Mouse (Mus musculus) liver, adult 2 months (tissue): ENCODE results near the gene Cwc25. TPM values are rescaled to one million over a fixed set of nuclear protein-coding genes. Genes with fewer than 3 reads are reported as not detected.

Source experiments
- DNase-seq: peaks from one replicate; pipeline ENCODE4 v3.0.0-alpha.2; 2011; ENCODE audit warnings: low read depth, low spot score; ENCODE audit errors: extremely low read depth
- H3K27ac ChIP-seq: fragments of 200-500 bp; replicated peaks from 2 replicates; pipeline ENCODE4 v1.5.1; 2012; ENCODE audit warnings: low read depth, mild to moderate bottlenecking, control low read depth, inconsistent platforms, low read length; ENCODE audit not compliant: insufficient read depth
- H3K27me3 ChIP-seq: fragments of 200-500 bp; 2 replicates; pipeline ENCODE4 v1.6.1; 2012; ENCODE audit warnings: mild to moderate bottlenecking, moderate library complexity, low read length, inconsistent platforms; ENCODE audit not compliant: control insufficient read depth, insufficient read depth
- H3K36me3 ChIP-seq: fragments of 200-500 bp; 2 replicates; pipeline ENCODE4 v1.6.1; 2012; ENCODE audit warnings: low read length, inconsistent platforms; ENCODE audit not compliant: control insufficient read depth, insufficient read depth
- H3K4me1 ChIP-seq: fragments of 200-500 bp; 2 replicates; pipeline ENCODE4 v1.6.1; 2011; ENCODE audit warnings: low read length; ENCODE audit not compliant: control insufficient read depth, insufficient read depth
- H3K4me3 ChIP-seq: fragments of 200-500 bp; 2 replicates; pipeline ENCODE4 v1.5.1; 2011; ENCODE audit warnings: low read depth, mild to moderate bottlenecking, control low read depth, low read length, moderate library complexity; ENCODE audit not compliant: insufficient read depth
- H3K79me2 ChIP-seq: fragments of 200-500 bp; 2 replicates; pipeline ENCODE4 v1.6.1; 2012; ENCODE audit warnings: inconsistent platforms, mild to moderate bottlenecking, low read length, moderate library complexity; ENCODE audit not compliant: control insufficient read depth, insufficient read depth
- H3K9ac ChIP-seq: fragments of 200-500 bp; 2 replicates; pipeline ENCODE4 v1.6.1; 2012; ENCODE audit warnings: low read depth, mild to moderate bottlenecking, control low read depth, inconsistent platforms, low read length
- CTCF ChIP-seq: fragments of 200-500 bp; IDR thresholded peaks from 2 replicates; pipeline ENCODE4 v1.5.1; 2011; ENCODE audit warnings: low read depth, low read length, control low read depth
- POLR2A ChIP-seq: fragments of 200-500 bp; IDR thresholded peaks from 2 replicates; pipeline ENCODE4 v1.6.1; 2011; ENCODE audit warnings: low read length, control low read depth; ENCODE audit not compliant: insufficient read depth; ENCODE audit errors: extremely low read depth
- WGBS: fragments of 180-500 bp; shearing (Covaris S2); methylation state at CpG from one replicate; pipeline ENCODE4 v1.1.7; 2018; 5-methylcytosine and 5-hydroxymethylcytosine counted together
- polyA plus RNA-seq: library from polyadenylated mRNA; depleted of rRNA; stranded (reverse); fragments of >200 nt; gene quantifications from 2 replicates; pipeline ENCODE4 v1.2.3, GENCODE M21; 2012
- total RNA-seq: library from RNA; depleted of rRNA; stranded (reverse); fragments of >200 nt; gene quantifications from 2 replicates; pipeline ENCODE4 v1.2.3, GENCODE M21; 2014

The Cwc25 gene
- total and polyA plus RNA-seq, 2 experiments = 6.2 to 6.8 TPM

DNA sequence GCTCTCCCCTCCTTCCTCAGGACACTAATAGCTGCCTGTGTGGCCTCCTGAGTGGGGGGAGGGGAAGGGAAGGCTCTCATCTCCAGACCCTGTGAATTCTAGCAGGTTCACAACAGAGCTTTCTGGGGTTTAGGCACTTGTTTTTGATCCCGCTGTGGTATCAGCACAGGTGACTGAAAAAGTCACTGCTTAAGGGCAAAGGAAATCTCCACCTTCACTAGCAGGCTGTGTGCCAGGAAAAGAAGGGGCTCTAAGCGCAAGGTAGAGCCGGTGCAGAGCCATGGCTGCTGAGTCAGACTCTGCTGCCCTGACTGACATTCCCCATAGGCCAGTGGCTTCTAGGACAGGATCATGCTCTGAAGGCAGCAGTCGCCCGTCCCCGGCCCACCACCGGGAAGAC lies 37.6 kb downstream of the Cwc25 start:
- no peak overlapping the region for H3K27ac ChIP-seq
- 93% methylated on average over 7 of the region's 7 CpGs for WGBS

DNA sequence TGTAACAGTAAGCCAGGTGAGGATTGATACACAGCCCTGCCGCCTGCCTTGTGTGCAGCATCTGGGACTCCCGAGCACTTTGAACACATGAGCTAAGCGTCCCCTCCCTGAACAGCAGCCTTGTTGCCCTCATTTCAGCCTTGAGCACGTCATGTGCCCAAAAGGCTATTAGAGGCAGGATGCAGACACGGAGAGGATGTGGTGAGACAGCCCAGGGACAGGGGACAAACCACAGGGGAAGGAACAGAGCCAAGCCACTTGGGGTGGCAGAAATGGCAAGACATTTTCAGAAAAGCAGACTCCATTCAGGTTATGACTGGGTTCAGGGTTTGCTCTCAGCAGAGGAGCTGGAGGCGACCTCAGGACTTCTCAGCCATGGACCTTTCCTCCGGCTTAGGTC lies 38.0 kb downstream of the Cwc25 start:
- TF ChIP-seq POLR2A = no peak
- no peak for TF ChIP-seq CTCF
- Histone ChIP-seq H3K27me3 (no peaks in the 10 kb centered on the region), H3K79me2 (no peaks in the 10 kb centered on the region), H3K4me3 (no peak overlapping the region), H3K36me3 (peaks cover 16% of the 10 kb centered on the region), H3K27ac (no peak overlapping the region), H3K9ac (no peak overlapping the region), H3K4me1 (0 out of 2 replicates have a peak, but pooled peaks cover 1% of the 10 kb centered on the region)
- DNase-seq = no peak
- WGBS = 87% methylated on average over 7 of the region's 7 CpGs

More for the DNA sequence above, 37.6 kb downstream of the Cwc25 start:
- Histone ChIP-seq H3K9ac (no peak overlapping the region), H3K4me3 (no peak overlapping the region), H3K36me3 (peaks cover 16% of the 10 kb centered on the region), H3K4me1 (0 out of 2 replicates have a peak, but pooled peaks cover 1% of the 10 kb centered on the region), H3K27me3 (no peaks in the 10 kb centered on the region), H3K79me2 (0 out of 2 replicates have a peak, but pooled peaks cover 3% of the 10 kb centered on the region)
- no peak for DNase-seq
- TF ChIP-seq CTCF = no peak
- no peak for TF ChIP-seq POLR2A

DNA sequence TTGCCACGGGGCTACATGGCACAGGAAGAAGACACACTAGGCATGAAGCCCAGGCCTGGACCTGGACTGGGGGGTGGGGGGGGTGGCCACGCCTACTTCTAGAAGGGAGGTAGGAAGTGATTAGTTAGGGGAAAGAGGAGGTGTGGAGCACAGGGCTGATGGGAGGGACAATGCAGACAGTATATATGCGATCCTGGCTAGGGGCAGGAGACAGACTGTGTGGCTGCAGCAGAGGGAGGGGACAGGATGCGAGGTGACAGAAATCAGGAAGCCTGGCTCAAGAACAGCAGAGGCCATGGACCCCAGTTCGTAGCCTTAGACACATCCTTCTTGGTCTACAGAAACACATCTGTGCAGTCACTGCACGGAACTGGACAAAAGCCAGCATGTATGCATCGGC lies 42.6 kb downstream of the Cwc25 start:
- Histone ChIP-seq H3K4me1 (0 out of 2 replicates have a peak, but pooled peaks cover 1% of the 10 kb centered on the region), H3K27me3 (no peaks in the 10 kb centered on the region), H3K4me3 (no peak overlapping the region), H3K9ac (no peak overlapping the region), H3K27ac (no peak overlapping the region), H3K79me2 (no peaks in the 10 kb centered on the region), H3K36me3 (peaks cover 16% of the 10 kb centered on the region; the same call in 1 of the 2 replicates)
- WGBS = 73% methylated on average over 7 of the region's 7 CpGs
- no peak for DNase-seq
- TF ChIP-seq POLR2A (no peak), CTCF (no peak)

DNA sequence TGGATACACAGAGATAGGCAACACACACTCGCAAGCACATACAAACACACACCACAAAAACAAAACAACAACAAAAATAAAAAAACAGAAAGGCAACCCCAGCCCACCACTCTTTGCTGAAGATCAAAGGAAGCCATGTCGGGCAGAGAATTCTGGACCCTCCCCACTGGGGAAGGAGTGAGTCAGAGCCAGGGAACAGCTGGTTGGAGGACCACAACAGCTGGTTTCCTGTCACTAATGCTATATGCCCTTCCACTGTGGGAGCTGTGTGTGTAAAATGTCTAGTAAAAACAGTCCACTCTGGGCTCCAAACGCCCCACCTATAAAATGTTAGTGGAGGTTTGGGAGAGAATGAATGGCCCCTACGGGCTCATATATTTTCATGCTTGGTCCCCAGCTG lies 45.0 kb downstream of the Cwc25 start:
- TF ChIP-seq POLR2A (no peak), CTCF (no peak)
- DNase-seq = no peak
- WGBS = 93% methylated on average over 4 of the region's 4 CpGs
- Histone ChIP-seq H3K79me2 (no peaks in the 10 kb centered on the region), H3K27me3 (no peaks in the 10 kb centered on the region), H3K36me3 (peaks cover 13% of the 10 kb centered on the region; the same call in 1 of the 2 replicates), H3K27ac (no peak overlapping the region), H3K4me3 (no peak overlapping the region), H3K9ac (no peak overlapping the region), H3K4me1 (0 out of 2 replicates have a peak, but pooled peaks cover 1% of the 10 kb centered on the region)

DNA sequence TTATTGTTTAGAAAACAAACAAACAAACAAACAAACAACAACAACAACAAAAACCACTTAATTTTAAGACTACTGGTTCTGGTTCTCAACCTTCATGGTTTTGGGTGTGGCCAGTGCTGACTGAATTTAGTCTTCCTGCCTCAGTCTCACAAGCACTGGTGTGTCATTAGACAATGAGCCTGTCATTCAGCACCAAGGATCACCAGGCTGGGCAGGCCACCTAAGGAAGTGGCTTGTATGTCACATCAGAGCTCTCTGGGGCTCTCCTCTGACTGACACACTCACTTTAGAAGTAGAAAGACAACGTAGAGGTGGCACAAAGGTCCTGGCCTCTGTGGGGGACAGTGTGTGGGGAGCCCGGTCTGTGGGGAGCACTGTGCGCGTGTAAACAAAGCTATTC lies 47.3 kb downstream of the Cwc25 start:
- no peak for DNase-seq
- no peak overlapping the region for H3K27ac ChIP-seq
- peaks cover 13% of the 10 kb centered on the region; the same call in 1 of the 2 replicates for H3K36me3 ChIP-seq
- H3K4me1 ChIP-seq = peaks cover 9% of the 10 kb centered on the region; the same call in 1 of the 2 replicates
- 84% methylated on average over 4 of the region's 4 CpGs for WGBS
- H3K27me3 ChIP-seq = no peaks in the 10 kb centered on the region
- TF ChIP-seq CTCF = no peak
- no peak overlapping the region for H3K9ac ChIP-seq
- no peaks in the 10 kb centered on the region for H3K79me2 ChIP-seq
- no peak overlapping the region for H3K4me3 ChIP-seq

DNA sequence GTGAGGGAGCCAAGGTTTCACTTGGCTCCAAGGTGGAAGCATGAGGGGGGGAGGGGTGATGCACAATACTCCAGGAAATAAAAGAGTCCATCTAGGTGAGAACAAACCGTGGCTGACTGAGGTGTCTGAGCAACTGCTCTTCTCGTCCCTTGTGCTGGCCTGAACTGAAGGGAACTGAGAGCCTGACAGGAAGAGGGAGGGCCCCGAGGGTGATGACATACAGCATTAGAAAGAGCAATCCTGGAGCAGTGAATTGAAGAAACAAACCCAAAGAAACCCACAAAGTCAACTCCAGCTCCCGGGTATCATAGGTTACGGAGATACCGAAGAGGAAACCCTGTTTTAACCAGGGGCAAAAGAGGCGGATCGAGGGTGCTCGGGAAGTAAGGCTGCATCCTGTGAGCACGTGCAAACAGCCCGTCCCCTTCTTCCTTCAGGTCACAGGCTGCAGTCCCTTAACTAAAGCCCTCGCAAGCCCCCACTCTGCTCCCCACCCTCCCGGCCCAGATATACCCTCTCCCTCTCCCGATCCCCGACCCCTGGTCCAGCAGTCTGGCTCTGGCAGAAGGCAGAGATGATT lies 48.0 kb downstream of the Cwc25 start:
- WGBS = 75% methylated on average over 15 of the region's 15 CpGs

More for the DNA sequence above, 48.0 kb downstream of the Cwc25 start:
- no peak overlapping the region for H3K27ac ChIP-seq
- no peak overlapping the region for H3K9ac ChIP-seq
- TF ChIP-seq CTCF = no peak
- no peak for TF ChIP-seq POLR2A
- no peaks in the 10 kb centered on the region for H3K79me2 ChIP-seq
- H3K27me3 ChIP-seq = no peaks in the 10 kb centered on the region
- peaks cover 11% of the 10 kb centered on the region for H3K4me1 ChIP-seq
- no peak for DNase-seq
- peaks cover 13% of the 10 kb centered on the region; the same call in 1 of the 2 replicates for H3K36me3 ChIP-seq
- H3K4me3 ChIP-seq = no peak overlapping the region
